Mouse (Mus musculus) liver, embryonic 14.5 days (tissue): ENCODE measurements around the gene Prtn3.

ENCODE experiments used
- CTCF ChIP-seq: IDR thresholded peaks from 2 replicates; pipeline ENCODE4 v1.5.1; 2016; ENCODE audit warnings: antibody characterized with exemption, low read depth, control low read depth
- EP300 ChIP-seq: IDR thresholded peaks from 2 replicates; pipeline ENCODE4 v1.6.1; 2016; ENCODE audit warnings: antibody characterized with exemption, low read depth

- TF ChIP-seq CTCF (no peak), EP300 (no peak)
Measured at GRCm38 (mm10) chr10:79880721-79881120, 6.4 kb downstream of the Prtn3 start.
